Mouse (Mus musculus): Measurements from ENCODE around the gene Ntn3. TPM values are rescaled to one million over a fixed set of nuclear protein-coding genes. Genes with fewer than 3 reads are reported as not detected.

Ntn3 gene
- total RNA-seq, 2 experiments from 2014 or later: 7.5 to 9.9 TPM

GRCm38 (mm10) chr17:24211631-24212440 is 2.5 kb upstream of the Ntn3 start:
- peak; percentile 85 to 93 for DNase-seq (ENCODE audit: low spot score in 2 of 2)

DNA sequence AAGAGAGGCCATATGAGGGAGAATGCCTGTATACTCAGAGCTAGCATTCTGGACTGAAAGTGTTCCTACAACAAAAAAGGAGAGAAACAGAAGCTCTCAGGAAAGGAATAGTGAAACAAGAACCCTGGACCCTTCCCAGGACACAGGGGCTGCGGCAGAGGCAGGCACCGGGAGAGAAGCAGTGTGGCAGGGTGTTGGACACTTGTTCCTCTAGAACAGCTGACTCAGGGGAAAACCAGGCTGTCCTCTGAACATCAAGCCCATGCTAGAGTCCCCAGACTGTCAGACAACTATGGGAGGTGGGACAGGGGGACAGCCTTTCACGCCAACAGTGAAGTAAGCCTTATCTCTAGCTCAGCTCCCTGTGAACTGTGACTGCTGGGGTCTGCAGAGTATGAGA is 1.3 kb upstream of the Ntn3 start:
- no peak for DNase-seq (ENCODE audit: low spot score in 2 of 2)

- no peak for DNase-seq (ENCODE audit: low spot score in 2 of 2)
These were observed 547 bp upstream of the Ntn3 start for GRCm38 (mm10) chr17:24209916-24210240.

DNA sequence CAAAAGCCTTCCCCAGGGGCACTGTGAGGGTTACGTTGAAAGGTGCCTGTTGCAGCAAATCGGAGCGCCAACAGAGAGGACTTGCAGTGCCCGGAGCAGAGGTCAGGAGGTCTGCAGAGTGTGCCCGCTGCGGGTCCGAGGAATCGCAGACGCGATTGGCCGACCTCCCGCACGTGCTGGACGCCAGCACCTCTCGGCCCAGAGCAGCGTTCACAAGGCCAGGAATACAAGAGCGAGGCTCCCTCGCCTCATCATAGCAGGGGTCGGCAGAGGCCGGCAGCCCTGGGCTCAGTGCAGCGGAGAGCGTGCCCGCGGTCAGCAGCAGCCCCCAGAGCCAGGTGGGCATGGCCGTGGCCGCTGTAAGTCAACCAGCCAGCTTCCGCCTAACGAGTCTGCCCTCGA is 689 bp downstream of the Ntn3 start:
- DNase-seq (ENCODE audit: low spot score in 2 of 2): no peak

- DNase-seq (ENCODE audit: low spot score in 2 of 2): no peak
These were observed 1.3 kb downstream of the Ntn3 start for GRCm38 (mm10) chr17:24207768-24208640.

GRCm38 (mm10) chr17:24206451-24207351 is 2.6 kb downstream of the Ntn3 start:
- peak; percentile 81 to 82 for DNase-seq (ENCODE audit: low spot score in 2 of 2)

DNA sequence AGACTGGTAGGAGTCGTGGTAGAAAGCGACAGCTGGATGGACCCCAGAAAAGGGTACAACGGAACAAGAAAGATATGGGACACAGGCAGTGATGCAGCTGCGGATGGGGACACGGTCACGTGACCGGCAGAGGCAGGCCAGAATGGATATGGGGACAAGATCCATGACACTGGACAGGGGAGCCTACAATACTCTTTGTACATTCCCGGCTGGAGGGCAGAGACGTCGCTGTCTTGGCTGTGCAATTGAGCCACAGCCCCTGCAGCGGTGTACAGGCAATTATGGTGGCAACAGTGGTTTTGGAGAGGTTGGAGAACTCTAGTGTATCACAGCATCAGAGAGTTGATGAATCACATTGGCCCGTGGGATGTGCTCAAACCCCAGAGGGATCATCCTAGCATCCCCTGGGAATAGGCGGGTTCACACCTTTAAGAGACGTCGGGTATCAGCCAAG is 3.4 kb downstream of the Ntn3 start:
- no peak for DNase-seq (ENCODE audit: low spot score in 2 of 2)

DNA sequence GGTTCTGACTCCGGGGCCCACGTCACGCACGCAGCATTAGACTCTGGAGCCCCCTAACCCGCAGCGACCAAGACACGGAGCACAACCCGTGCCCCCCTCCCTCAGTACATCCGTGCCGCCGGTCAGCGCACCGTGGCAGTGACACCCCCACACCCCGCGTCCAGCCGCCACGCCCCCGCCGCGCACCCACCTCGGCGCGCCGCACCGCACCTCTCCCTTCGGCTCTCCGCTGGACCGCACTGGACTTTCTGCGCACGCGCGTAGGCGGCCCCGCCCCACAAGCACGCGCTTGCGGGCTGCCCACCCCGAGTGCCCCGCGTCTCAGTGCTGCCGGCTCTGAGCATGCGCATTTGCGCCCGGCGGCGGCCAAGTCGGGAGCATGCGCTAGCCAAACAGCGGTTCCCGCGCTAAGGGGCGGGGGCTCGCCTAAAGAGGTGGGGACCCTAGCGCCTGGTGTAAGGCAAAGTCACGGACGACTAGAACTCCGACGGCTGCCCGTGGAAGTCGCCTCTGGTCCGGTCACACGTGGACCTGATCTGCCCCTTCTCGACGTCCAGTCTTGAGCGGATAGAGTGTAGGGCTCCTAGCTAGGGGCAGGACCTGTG is 3.9 kb downstream of the Ntn3 start, which contains the start of gene Tbc1d24:
Tbc1d24 (minus strand) TSS at position 279 of the 605 bp plus-strand sequence.
- peak; percentile 94 to 96 for DNase-seq (ENCODE audit: low spot score in 2 of 2)

DNA sequence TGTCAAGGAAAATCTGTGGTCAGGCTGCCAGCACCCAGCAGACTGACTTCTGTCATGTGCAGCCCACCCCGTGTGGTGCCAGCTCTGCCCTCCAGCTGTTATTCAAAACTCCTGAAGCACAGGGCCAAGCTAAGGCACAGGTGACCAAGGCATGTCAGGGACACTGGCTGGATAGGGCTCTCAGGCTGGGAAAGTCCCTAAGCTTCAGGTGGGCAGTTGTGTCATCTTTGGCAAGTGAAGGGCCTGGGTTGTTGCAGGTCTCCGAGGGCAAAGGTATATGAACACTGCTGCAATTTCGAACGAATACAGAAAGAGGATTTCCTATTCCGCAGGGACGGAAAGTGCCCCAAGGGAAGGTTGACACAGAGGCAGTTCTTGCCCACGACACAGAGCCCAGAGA is 4.5 kb downstream of the Ntn3 start:
- DNase-seq (ENCODE audit: low spot score in 2 of 2): no peak

DNA sequence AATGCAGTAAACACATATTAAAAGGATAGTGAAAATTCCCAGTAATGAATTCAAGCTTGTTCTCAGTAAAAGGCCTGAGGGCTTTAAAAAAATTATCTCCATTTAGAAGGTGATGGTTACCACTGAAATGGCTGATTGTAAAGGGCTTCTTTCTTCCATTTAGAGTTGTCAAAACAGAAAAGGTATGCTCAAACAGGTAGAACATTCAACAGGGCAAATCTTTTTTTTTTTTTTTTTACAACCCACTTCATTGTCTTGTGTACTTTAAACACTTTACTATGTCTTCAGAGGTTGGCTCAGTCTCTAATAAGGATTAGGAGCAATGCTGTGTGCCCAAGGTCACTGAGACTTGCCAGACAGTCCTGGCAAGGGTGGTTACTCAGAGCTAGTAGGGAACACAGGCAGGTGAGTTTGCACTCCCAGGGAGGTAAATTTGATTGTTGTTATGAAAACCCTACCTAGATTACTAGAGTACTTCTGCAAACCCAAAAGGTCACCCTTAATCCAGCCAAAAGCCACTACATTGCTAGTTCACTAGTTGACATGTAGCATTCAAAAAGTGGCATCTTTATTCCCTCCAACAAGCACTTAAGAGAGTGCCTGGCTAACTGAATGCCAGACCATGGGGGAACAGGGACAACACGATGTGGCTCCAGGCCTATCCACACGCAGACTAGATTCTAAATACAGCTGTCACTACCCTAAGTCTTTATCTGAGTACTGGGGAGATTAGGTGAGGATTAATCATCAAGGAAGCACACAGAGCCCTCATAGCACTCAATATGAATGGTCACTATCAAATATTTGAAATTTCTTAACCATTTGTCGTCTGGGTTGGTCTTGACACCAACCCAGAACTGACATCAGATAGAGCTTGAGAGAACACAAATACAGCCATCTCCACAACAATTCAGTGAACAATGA is 5.5 kb downstream of the Ntn3 start:
- no peak for DNase-seq (ENCODE audit: low spot score in 2 of 2)

DNA sequence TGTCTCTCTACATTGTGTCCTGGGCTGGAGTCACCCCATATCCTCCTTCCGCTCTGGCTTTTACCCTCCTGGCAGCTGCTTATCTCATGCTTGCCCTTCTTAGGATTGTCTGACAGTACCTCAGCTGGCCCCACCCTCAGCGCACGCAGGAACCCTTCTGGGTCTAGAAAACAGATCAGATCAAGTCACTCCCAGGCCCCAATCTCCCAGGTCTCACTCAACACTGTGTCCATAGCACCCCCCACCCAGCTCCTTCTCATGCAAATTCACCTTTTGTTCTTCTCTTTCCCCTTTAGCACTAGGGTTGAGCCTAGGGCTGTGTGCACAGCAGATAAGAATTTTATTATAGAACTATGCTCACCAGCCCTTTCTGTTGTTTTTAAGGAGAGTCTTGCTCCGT is 6.3 kb downstream of the Ntn3 start:
- DNase-seq (ENCODE audit: low spot score in 2 of 2): no peak

DNA sequence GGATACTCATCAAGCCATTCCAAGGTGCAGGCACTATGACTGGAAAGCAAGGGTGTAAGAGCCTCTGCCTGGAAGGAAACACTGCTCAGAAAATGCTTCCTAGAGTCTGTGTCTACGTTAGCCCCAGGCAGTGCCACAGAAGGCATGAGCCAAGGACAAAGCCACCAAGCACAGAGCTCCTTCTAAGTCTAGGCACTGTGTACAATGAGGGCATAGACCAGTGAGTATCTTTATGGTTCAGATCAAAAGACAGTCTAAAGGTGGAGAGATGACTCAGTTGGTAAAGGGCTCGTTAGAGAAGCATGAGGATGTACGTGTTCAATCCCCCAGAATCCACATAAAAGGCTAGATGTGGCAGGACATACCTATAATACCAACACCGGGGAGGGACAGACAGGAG is 8.2 kb downstream of the Ntn3 start:
- no peak for DNase-seq (ENCODE audit: low spot score in 2 of 2)

GRCm38 (mm10) chr17:24199741-24200140 is 9.6 kb downstream of the Ntn3 start:
- no peak for DNase-seq (ENCODE audit: low spot score in 2 of 2)

- DNase-seq (ENCODE audit: low spot score in 2 of 2): peak; percentile 75 to 82
These were observed 10.1 kb downstream of the Ntn3 start for GRCm38 (mm10) chr17:24199252-24199651.

GRCm38 (mm10) chr17:24197032-24197824 is 12.1 kb downstream of the Ntn3 start:
- peak in 1 of 2 experiments; percentile 47 for DNase-seq (ENCODE audit: low spot score in 2 of 2)

- no peak for DNase-seq (ENCODE audit: low spot score in 2 of 2)
These were observed 14.0 kb downstream of the Ntn3 start for GRCm38 (mm10) chr17:24195349-24195748.

GRCm38 (mm10) chr17:24193769-24194168 is 15.6 kb downstream of the Ntn3 start:
- no peak for DNase-seq (ENCODE audit: low spot score in 2 of 2)

- no peak for DNase-seq (ENCODE audit: low spot score in 2 of 2)
These were observed 16.1 kb downstream of the Ntn3 start for GRCm38 (mm10) chr17:24193268-24193667.

DNA sequence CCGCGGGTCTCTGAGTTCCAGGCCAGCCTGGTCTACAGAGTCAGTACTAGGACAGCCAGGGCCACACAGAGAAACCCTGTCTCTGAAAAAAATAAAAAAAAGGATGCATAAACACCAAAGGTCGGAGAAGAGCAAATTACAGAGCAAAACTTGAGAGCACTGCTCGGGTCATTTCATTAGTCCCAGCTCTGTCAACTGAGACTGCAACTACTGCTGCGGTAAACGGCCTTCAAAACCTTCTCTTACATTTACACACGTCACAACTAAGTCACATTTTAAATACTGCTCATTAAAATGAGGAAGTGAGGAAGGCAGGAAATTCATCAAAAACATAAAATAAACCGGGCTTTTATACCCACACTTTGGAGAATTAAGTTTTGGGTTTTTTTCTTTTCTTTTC is 16.5 kb downstream of the Ntn3 start:
- DNase-seq (ENCODE audit: low spot score in 2 of 2): no peak

Measured in layer of hippocampus, adult 18-20 months (tissue).